Mouse (Mus musculus): ENCODE measurements at regions not wholly inside any gene's neighbourhood (a gene's known extent, or its start where the extent isn't known, plus 50 kb on each side); places are given as distances from the start of the nearest gene placed in this dataset.

GRCm38 (mm10) chr19:53442756-53443654 is 52.6 kb upstream of the Smndc1 start:
- DNase-seq: no peak

GRCm38 (mm10) chr19:53442132-53442610 is 51.8 kb upstream of the Smndc1 start:
- no peak for DNase-seq

GRCm38 (mm10) chr19:53441449-53442131 is 51.2 kb upstream of the Smndc1 start:
- DNase-seq: peak; percentile 65

GRCm38 (mm10) chr19:53440327-53441055 is 50.1 kb upstream of the Smndc1 start:
- DNase-seq: no peak
